Mouse (Mus musculus): ENCODE measurements at regions not wholly inside any gene's neighbourhood (a gene's known extent, or its start where the extent isn't known, plus 50 kb on each side); places are given as distances from the start of the nearest gene placed in this dataset.
A peak's percentile ranks its signal among the peaks of the same experiment; 100 is the strongest.

DNA sequence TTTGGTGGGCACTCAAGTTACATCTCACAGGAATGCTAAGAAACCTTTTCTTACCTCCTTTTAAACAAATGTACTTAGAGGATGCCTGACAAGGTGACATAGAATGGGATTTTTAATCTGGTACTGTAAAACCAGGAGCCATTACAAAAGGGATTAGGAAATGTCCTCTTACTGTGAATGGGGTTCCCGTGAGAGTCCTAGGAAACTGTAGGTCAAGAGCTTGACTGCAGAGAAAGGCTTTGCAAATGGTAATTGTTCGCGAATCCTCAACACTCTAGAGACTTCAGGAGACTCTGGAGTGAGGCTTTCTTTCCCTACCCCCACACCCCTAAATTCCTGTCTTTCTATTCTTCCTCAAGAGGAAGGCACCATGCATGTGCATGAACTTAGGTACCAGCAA is 242.7 kb upstream of the Gadl1 start:
- H3K9me3 ChIP-seq (ENCODE audit: low read length): no peaks in the 10 kb centered on the region
- WGBS: 80% methylated on average over 3 of the region's 3 CpGs
- ATAC-seq: no peak

GRCm38 (mm10) chr9:115680703-115681576 is 228.3 kb upstream of the Gadl1 start:
- DNase-seq (ENCODE audit: low spot score): no peak

More for the DNA sequence above, 242.7 kb upstream of the Gadl1 start:
- no peaks in the 10 kb centered on the region for H3K4me1 ChIP-seq (ENCODE audit: insufficient read depth, low read depth, low read length)
- H3K4me2 ChIP-seq (replicated peaks; ENCODE audit: low read depth, low read length): no peak overlapping the region
- no peaks in the 10 kb centered on the region for H3K36me3 ChIP-seq (ENCODE audit: insufficient read depth, low read length)
- H3K4me3 ChIP-seq (ENCODE audit: low read depth, low read length): no peak overlapping the region
- TF ChIP-seq CTCF (IDR thresholded peaks at IDR 0.05) (no peak), EP300 (IDR thresholded peaks at IDR 0.05) (no peak)
- no peaks in the 10 kb centered on the region for H3K27me3 ChIP-seq (replicated peaks; ENCODE audit: insufficient read depth, low read length)
- H3K9ac ChIP-seq (replicated peaks; ENCODE audit: low read depth): no peak overlapping the region
- no peak overlapping the region for H3K27ac ChIP-seq (ENCODE audit: low read length)
- DNase-seq (ENCODE audit: low spot score): no peak

DNA sequence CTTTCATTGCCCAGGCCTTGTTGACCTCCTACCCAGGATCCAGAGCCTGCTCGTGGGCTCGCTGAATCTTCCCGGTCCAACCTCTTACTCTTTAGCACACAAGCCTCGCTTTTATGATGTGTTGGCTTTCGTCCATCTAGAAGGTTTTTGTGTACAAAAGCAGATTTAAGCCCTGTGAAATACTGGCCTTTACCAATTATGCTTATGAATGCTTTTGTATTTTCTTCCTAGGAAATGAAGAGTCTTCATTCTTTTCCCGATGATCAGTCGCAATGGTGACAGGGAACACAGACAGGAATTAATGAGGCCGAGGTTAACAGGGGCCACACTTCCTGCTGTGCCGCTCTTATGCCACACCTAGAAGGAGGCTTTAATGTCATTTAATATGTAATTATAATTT is 227.4 kb upstream of the Gadl1 start:
- H3K27ac ChIP-seq (ENCODE audit: low read length): no peak overlapping the region
- 32% methylated on average over 9 of the region's 9 CpGs for WGBS

More at GRCm38 (mm10) chr9:115680703-115681576, 228.3 kb upstream of the Gadl1 start:
- Histone ChIP-seq H3K4me1 (ENCODE audit: insufficient read depth, low read depth, low read length) (no peaks in the 10 kb centered on the region), H3K27me3 (replicated peaks; ENCODE audit: insufficient read depth, low read length) (no peaks in the 10 kb centered on the region), H3K4me3 (ENCODE audit: low read depth, low read length) (no peak overlapping the region), H3K9me3 (ENCODE audit: low read length) (no peaks in the 10 kb centered on the region), H3K9ac (replicated peaks; ENCODE audit: low read depth) (no peak overlapping the region), H3K27ac (ENCODE audit: low read length) (no peak overlapping the region), H3K4me2 (replicated peaks; ENCODE audit: low read depth, low read length) (no peak overlapping the region), H3K36me3 (ENCODE audit: insufficient read depth, low read length) (no peaks in the 10 kb centered on the region)
- peak; percentile 11; the same call in 1 of the 2 replicates for ATAC-seq
- TF ChIP-seq EP300 (IDR thresholded peaks at IDR 0.05) (no peak), CTCF (IDR thresholded peaks at IDR 0.05) (no peak)
- 59% methylated on average over 9 of the region's 9 CpGs for WGBS

GRCm38 (mm10) chr9:115683951-115684350 is 225.3 kb upstream of the Gadl1 start:
- H3K9ac ChIP-seq (replicated peaks; ENCODE audit: low read depth): no peak overlapping the region
- no peaks in the 10 kb centered on the region for H3K4me1 ChIP-seq (ENCODE audit: insufficient read depth, low read depth, low read length)
- DNase-seq (ENCODE audit: low spot score) (no peak), ATAC-seq (no peak)
- H3K36me3 ChIP-seq (ENCODE audit: insufficient read depth, low read length): no peaks in the 10 kb centered on the region
- no peak overlapping the region for H3K4me3 ChIP-seq (ENCODE audit: low read depth, low read length)
- H3K27me3 ChIP-seq (replicated peaks; ENCODE audit: insufficient read depth, low read length): no peaks in the 10 kb centered on the region
- TF ChIP-seq CTCF (IDR thresholded peaks at IDR 0.05): no peak
- no peak for TF ChIP-seq EP300 (IDR thresholded peaks at IDR 0.05)
- H3K27ac ChIP-seq (ENCODE audit: low read length): no peak overlapping the region
- no peak overlapping the region for H3K4me2 ChIP-seq (replicated peaks; ENCODE audit: low read depth, low read length)
- H3K9me3 ChIP-seq (ENCODE audit: low read length): no peaks in the 10 kb centered on the region

More for the DNA sequence above, 227.4 kb upstream of the Gadl1 start:
- no peak overlapping the region for H3K9ac ChIP-seq (replicated peaks; ENCODE audit: low read depth)
- no peak overlapping the region for H3K4me3 ChIP-seq (ENCODE audit: low read depth, low read length)
- H3K9me3 ChIP-seq (ENCODE audit: low read length): no peaks in the 10 kb centered on the region
- no peak for ATAC-seq
- H3K27me3 ChIP-seq (replicated peaks; ENCODE audit: insufficient read depth, low read length): no peaks in the 10 kb centered on the region
- DNase-seq (ENCODE audit: low spot score): no peak
- no peak overlapping the region for H3K4me2 ChIP-seq (replicated peaks; ENCODE audit: low read depth, low read length)
- TF ChIP-seq EP300 (IDR thresholded peaks at IDR 0.05): no peak
- TF ChIP-seq CTCF (IDR thresholded peaks at IDR 0.05): no peak
- no peaks in the 10 kb centered on the region for H3K36me3 ChIP-seq (ENCODE audit: insufficient read depth, low read length)
- H3K4me1 ChIP-seq (ENCODE audit: insufficient read depth, low read depth, low read length): no peaks in the 10 kb centered on the region

DNA sequence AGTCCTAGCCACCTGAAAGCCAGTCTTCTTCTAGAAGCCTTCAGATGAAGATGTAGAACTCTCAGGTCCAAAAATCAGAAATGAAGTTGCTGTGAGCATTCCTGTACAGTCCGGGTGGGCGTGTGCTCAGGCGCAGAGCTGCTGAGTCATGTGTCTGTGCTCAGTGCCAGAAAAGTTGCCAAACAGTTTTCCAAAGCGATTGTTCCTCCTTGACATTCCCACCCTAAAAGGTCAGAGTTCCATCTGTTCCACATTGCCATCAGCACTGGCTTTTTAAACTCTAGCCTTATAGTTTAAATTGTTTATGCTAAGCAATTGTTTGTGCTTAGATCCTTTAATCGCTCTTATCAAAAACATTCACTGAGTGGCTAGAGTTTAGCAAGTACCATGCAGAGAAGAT is 222.7 kb upstream of the Gadl1 start:
- Histone ChIP-seq H3K4me3 (ENCODE audit: low read depth, low read length) (no peak overlapping the region), H3K9me3 (ENCODE audit: low read length) (no peaks in the 10 kb centered on the region), H3K27ac (ENCODE audit: low read length) (no peak overlapping the region), H3K4me2 (replicated peaks; ENCODE audit: low read depth, low read length) (no peak overlapping the region), H3K4me1 (ENCODE audit: insufficient read depth, low read depth, low read length) (no peaks in the 10 kb centered on the region), H3K27me3 (replicated peaks; ENCODE audit: insufficient read depth, low read length) (no peaks in the 10 kb centered on the region), H3K36me3 (ENCODE audit: insufficient read depth, low read length) (no peaks in the 10 kb centered on the region), H3K9ac (replicated peaks; ENCODE audit: low read depth) (no peak overlapping the region)
- WGBS: 66% methylated on average over 5 of the region's 5 CpGs
- TF ChIP-seq EP300 (IDR thresholded peaks at IDR 0.05) (peak; percentile 72), CTCF (IDR thresholded peaks at IDR 0.05) (no peak)
- peak; percentile 48 for ATAC-seq
- peak; percentile 50 for DNase-seq (ENCODE audit: low spot score)

DNA sequence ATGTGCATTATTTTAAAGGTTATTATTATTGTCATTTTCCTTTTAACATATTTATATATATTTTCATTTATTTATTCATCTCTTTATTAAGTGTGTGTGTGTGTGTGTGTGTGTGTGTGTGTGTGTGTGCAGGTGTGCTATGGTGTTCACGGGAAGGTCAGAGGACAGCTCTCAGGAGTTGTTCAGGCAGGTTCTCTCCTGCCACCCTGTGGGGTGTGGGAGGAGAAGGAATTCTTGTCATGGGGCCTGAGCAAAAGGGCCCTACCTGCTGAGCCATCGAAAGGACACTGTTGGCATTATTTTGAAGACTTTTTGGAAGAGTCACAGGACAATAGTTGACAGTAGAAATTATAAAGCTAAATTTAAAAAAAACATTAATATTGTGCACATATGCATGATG is 216.4 kb upstream of the Gadl1 start:
- TF ChIP-seq CTCF (IDR thresholded peaks at IDR 0.05) (peak; percentile 34), EP300 (IDR thresholded peaks at IDR 0.05) (no peak)
- Histone ChIP-seq H3K27ac (ENCODE audit: low read length) (no peak overlapping the region), H3K4me3 (ENCODE audit: low read depth, low read length) (no peak overlapping the region), H3K9ac (replicated peaks; ENCODE audit: low read depth) (no peak overlapping the region), H3K4me1 (ENCODE audit: insufficient read depth, low read depth, low read length) (no peaks in the 10 kb centered on the region), H3K4me2 (replicated peaks; ENCODE audit: low read depth, low read length) (no peak overlapping the region), H3K27me3 (replicated peaks; ENCODE audit: insufficient read depth, low read length) (no peaks in the 10 kb centered on the region), H3K36me3 (ENCODE audit: insufficient read depth, low read length) (no peaks in the 10 kb centered on the region), H3K9me3 (ENCODE audit: low read length) (no peaks in the 10 kb centered on the region)
- 49% methylated on average over 2 of the region's 2 CpGs for WGBS
- ATAC-seq (no peak), DNase-seq (ENCODE audit: low spot score) (no peak)

Measured in lung, postnatal 0 days (tissue).